Mouse (Mus musculus): Measurements from ENCODE around the gene Mob2.

DNA sequence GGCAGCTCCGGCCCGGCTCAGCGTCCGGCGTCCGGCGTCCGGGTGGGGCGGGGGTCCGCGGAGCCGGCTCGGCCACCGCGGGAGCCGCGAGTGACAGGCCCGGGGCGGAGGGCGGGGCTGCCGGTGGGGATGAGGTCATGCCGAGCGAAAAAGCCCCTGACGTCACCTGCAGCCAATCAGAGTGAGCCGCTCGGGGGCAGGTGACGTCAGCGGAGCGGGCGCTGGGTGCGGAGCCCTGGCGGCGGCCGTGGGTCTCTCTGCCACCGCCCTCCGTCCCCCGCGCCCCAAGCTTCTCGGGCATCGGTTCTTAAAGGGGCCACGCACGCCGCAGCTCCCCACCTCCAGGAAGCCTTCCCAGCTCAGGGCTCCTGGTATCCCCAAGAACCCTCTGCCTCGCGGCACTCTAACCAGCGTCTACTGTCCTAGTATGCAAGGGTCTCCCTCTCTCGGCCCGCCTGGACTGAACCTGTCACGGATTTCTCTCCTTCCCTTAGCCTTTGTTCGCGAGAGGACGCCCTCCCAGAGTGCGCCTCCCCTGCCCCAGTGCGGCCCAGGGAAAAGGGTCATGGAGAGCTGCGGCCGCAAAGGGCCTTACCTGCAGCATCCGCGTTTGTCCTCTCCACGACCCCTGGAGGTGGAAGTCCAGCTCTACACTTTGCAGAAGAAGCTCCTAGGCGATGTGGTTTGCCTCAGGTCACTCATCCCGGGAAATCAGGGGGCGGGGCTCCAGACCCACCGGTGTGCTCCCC, 34.5 kb upstream of the Mob2 start, which contains the start of gene Dusp8:
- TF ChIP-seq POLR2A (IDR thresholded peaks at IDR 0.05; ENCODE audit: borderline replicate concordance, low read depth, low read length) (no peak), CTCF (IDR thresholded peaks at IDR 0.05; ENCODE audit: low read depth, low read length) (no peak)
